ENCODE assay signal across 9 mouse cellular contexts in the genomic region with DNA sequence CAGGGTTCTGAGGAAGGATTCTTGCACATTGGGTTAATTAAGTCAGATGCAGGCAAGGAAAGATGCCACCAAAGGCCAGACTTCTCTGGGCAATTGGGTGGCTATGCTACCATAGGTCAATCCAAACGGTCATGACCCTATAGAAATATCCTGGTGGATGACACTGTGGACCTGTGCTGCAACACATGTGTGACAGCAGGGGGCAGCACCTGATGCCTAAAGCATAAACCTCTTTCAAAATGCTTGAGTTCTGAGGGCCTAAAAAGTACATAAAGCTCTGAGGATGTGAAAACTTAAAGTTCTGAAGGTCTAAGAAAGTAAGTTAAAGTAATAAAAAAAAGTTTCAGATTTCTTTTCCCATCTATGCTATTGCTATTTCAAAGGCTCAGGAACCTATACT. TPM values are rescaled to one million over a fixed set of nuclear protein-coding genes. Genes with fewer than 3 reads are reported as not detected.
DNase-seq lines count a peak whose midpoint lies in the region; ATAC-seq and TF ChIP-seq lines count a peak whose summit lies in the region.
"Had no signal": no experiment of that assay in that cellular context is flagged by ENCODE, and none has a peak within 500 bp of the region (broad histone marks: within the 10 kb centered on the region; RNA-seq: fewer than 3 reads in every experiment).

No protein-coding gene starts in this region.

- H3K9ac ChIP-seq in neural tube, embryonic 13.5 days, result no peak overlapping the region
- no peak overlapping the region for H3K9ac ChIP-seq in neural tube, embryonic 15.5 days (replicated peaks)
- H3K9ac ChIP-seq: liver, embryonic 13.5 days had no signal

- no peaks in the 10 kb centered on the region for H3K9me3 ChIP-seq in neural tube, embryonic 13.5 days
- no peaks in the 10 kb centered on the region for H3K9me3 ChIP-seq in neural tube, embryonic 15.5 days (replicated peaks)
- H3K9me3 ChIP-seq: liver, embryonic 13.5 days had no signal

- no peak overlapping the region for H3K27ac ChIP-seq in neural tube, embryonic 13.5 days (replicated peaks)
- H3K27ac ChIP-seq in neural tube, embryonic 15.5 days (replicated peaks), result no peak overlapping the region
- H3K27ac ChIP-seq in bone marrow macrophage, adult 2 months (ENCODE audit: insufficient read depth, low read depth, low read length), result no peak overlapping the region
- H3K27ac ChIP-seq: liver, embryonic 13.5 days had no signal

- H3K4me1 ChIP-seq in neural tube, embryonic 13.5 days (replicated peaks), result peaks cover 11% of the 10 kb centered on the region
- H3K4me1 ChIP-seq in neural tube, embryonic 15.5 days, result 0 out of 2 replicates have a peak, but pooled peaks cover 3% of the 10 kb centered on the region
- H3K4me1 ChIP-seq in bone marrow macrophage, adult 2 months (ENCODE audit: control insufficient read depth, insufficient read depth, low read length), result peaks cover 5% of the 10 kb centered on the region

- no peak for TF ChIP-seq POLR2A in bone marrow macrophage, adult 2 months (IDR thresholded peaks at IDR 0.05; ENCODE audit: borderline replicate concordance, low read depth, low read length)

- peaks cover 25% of the 10 kb centered on the region for H3K36me3 ChIP-seq in neural tube, embryonic 13.5 days
- H3K36me3 ChIP-seq in neural tube, embryonic 15.5 days, result peaks cover 18% of the 10 kb centered on the region; the same call in 1 of the 2 replicates

- 0 out of 2 replicates have a peak, but pooled peaks have one; percentile 58 for ATAC-seq in neural tube, embryonic 13.5 days (ENCODE audit: low read depth)
- ATAC-seq in neural tube, embryonic 15.5 days (ENCODE audit: low FRiP score), result no peak
- ATAC-seq in inflammation-experienced regulatory T-cells, adult 6 months, result peak; percentile 46

- no peak overlapping the region for H3K4me3 ChIP-seq in neural tube, embryonic 13.5 days
- no peak overlapping the region for H3K4me3 ChIP-seq in neural tube, embryonic 15.5 days (replicated peaks)
- no peak overlapping the region for H3K4me3 ChIP-seq in bone marrow macrophage, adult 2 months (ENCODE audit: insufficient read depth, low read length)
- H3K4me3 ChIP-seq: liver, embryonic 13.5 days had no signal

- WGBS in neural tube, embryonic 13.5 days, result 64% methylated on average over 1 of the region's 1 CpGs
- 66% methylated on average over 1 of the region's 1 CpGs for WGBS in neural tube, embryonic 15.5 days

- DNase-seq in cerebellum, postnatal 10 days, result peak; percentile 69 to 76
- DNase-seq in cerebellum, adult 11-12 months, result no peak
- DNase-seq in mesoderm, embryonic 11.5 days (ENCODE audit: low read depth, low spot score), result peak; percentile 49
- DNase-seq in right cerebral cortex, postnatal 36 days (ENCODE audit: low spot score in 2 of 2), result no peak
- DNase-seq: liver, embryonic 13.5 days had no signal

- TF ChIP-seq CTCF in bone marrow macrophage, adult 2 months (IDR thresholded peaks at IDR 0.05; ENCODE audit: low read depth, low read length), result peak; percentile 74

- no peaks in the 10 kb centered on the region for H3K27me3 ChIP-seq in neural tube, embryonic 13.5 days
- no peaks in the 10 kb centered on the region for H3K27me3 ChIP-seq in neural tube, embryonic 15.5 days (replicated peaks)
- H3K27me3 ChIP-seq: liver, embryonic 13.5 days had no signal

- no peak overlapping the region for H3K4me2 ChIP-seq in neural tube, embryonic 13.5 days
- no peak overlapping the region for H3K4me2 ChIP-seq in neural tube, embryonic 15.5 days
- H3K4me2 ChIP-seq: liver, embryonic 13.5 days had no signal

RNA-seq across cellular contexts. Expression of a gene that starts 44.3 kb away (rescaled TPM):
- polyA plus RNA-seq in neural tube, embryonic 13.5 days (2015; fragmentation: Nextera tagmentation; extraction: Ambion mirVana), result 51.3 and 52.8 TPM in 2 replicates
- polyA plus RNA-seq in neural tube, embryonic 15.5 days (2015; fragmentation: Nextera tagmentation; extraction: Ambion mirVana), result 51.2 and 55.6 TPM in 2 replicates
- polyA plus RNA-seq in bone marrow macrophage, adult 2 months (2012; ENCODE audit: insufficient read depth, insufficient read length, missing spikeins), result 29.5 and 37.0 TPM in 2 replicates
- polyA plus RNA-seq in inflammation-experienced regulatory T-cells, adult 6 months (2017; shearing (Covaris generic)), result 10 to 100 TPM; 61.4 to 67.5 (median 65.3) TPM

Comparison
In these comparisons a context has a peak if more than half of its experiments do, and no peak if none do; other contexts are left out.
1. DNase-seq: peak in cerebellum, postnatal 10 days (2 of 2) and mesoderm, embryonic 11.5 days (single experiment); none in cerebellum, adult 11-12 months (single experiment) and right cerebral cortex, postnatal 36 days (0 of 2).